ENCODE assay signal across 19 mouse cellular contexts in genomic region chr17:45850174-45850573, GRCm38 (mm10).
DNase-seq lines count a peak whose midpoint lies in the region; ATAC-seq and TF ChIP-seq lines count a peak whose summit lies in the region.
"Had no signal": no experiment of that assay in that cellular context is flagged by ENCODE, and none has a peak within 500 bp of the region (broad histone marks: within the 10 kb centered on the region; RNA-seq: fewer than 3 reads in every experiment).

No protein-coding gene starts in this region.

- no peak for TF ChIP-seq POLR2A in heart, adult 2 months (IDR thresholded peaks at IDR 0.05; ENCODE audit: insufficient read depth, low read depth, low read length)
- TF ChIP-seq POLR2A in myocyte (IDR thresholded peaks at IDR 0.05; ENCODE audit: insufficient read length, low read depth) = no peak

- intact Hi-C loops in heart, adult 2 months (cut with DNase I) = loop anchor here (5.0 kb wide), 3 partner anchors 57 to 113 kb away; no protein-coding TSS in a partner anchor

- TF ChIP-seq CTCF in heart, adult 2 months (IDR thresholded peaks at IDR 0.05) = peak; percentile 43

- peaks cover 6% of the 10 kb centered on the region; the same call in 1 of the 2 replicates for H3K9me3 ChIP-seq in heart, embryonic 10.5 days
- H3K9me3 ChIP-seq in forebrain, embryonic 11.5 days (ENCODE audit: control insufficient read depth, low read length) = no peaks in the 10 kb centered on the region

- H3K4me3 ChIP-seq in heart, adult 2 months = no peak overlapping the region
- no peak overlapping the region for H3K4me3 ChIP-seq in heart, embryonic 10.5 days
- H3K4me3 ChIP-seq in myocyte = no peak overlapping the region
- no peak overlapping the region for H3K4me3 ChIP-seq in forebrain, embryonic 11.5 days (ENCODE audit: low read depth, low read length)
- H3K4me3 ChIP-seq: forebrain, embryonic 10.5 days had no signal

- H3ac ChIP-seq in myocyte (ENCODE audit: control insufficient read depth, insufficient read length) = no peak overlapping the region

- WGBS in heart, adult 2 months = 32% methylated on average over 5 of the region's 5 CpGs
- 35% methylated on average over 5 of the region's 5 CpGs for WGBS in heart, embryonic 10.5 days
- 88% methylated on average over 5 of the region's 5 CpGs for WGBS in forebrain, embryonic 11.5 days

- no peaks in the 10 kb centered on the region for H3K27me3 ChIP-seq in heart, adult 2 months (ENCODE audit: control insufficient read depth, insufficient read depth, low read length)
- peaks cover 18% of the 10 kb centered on the region; the same call in 1 of the 2 replicates for H3K27me3 ChIP-seq in heart, embryonic 10.5 days (ENCODE audit: insufficient read depth, poor library complexity, severe bottlenecking)
- H3K27me3 ChIP-seq in myocyte (ENCODE audit: control insufficient read depth, insufficient read depth, insufficient read length) = no peaks in the 10 kb centered on the region
- H3K27me3 ChIP-seq in forebrain, embryonic 11.5 days (ENCODE audit: control insufficient read depth, insufficient read depth, low read length) = no peaks in the 10 kb centered on the region

- H3K9ac ChIP-seq in heart, adult 2 months (ENCODE audit: low read depth, low read length) = no peak overlapping the region
- H3K9ac ChIP-seq in forebrain, embryonic 11.5 days (ENCODE audit: low read length) = no peak overlapping the region

- H3K27ac ChIP-seq in heart, adult 2 months = no peak overlapping the region
- H3K27ac ChIP-seq in heart, embryonic 10.5 days = peak overlapping the region; percentile 25; the same call in 1 of the 2 replicates
- no peak overlapping the region for H3K27ac ChIP-seq in forebrain, embryonic 11.5 days (ENCODE audit: low read depth, low read length)

- peak in 1 of 2 experiments; percentile 34 for DNase-seq in heart, adult 2 months
- no peak for DNase-seq in heart, postnatal 4 days
- peak; percentile 58 for DNase-seq in adrenal gland, postnatal 10 days
- DNase-seq in heart, embryonic 10.5 days (ENCODE audit: low spot score) = no peak
- no peak for DNase-seq in forebrain, embryonic 11.5 days (ENCODE audit: low spot score)
- no peak for DNase-seq in embryo, embryonic 10 days (ENCODE audit: low spot score)
- DNase-seq: cerebellum, adult 2 months; cerebellum, postnatal 36 days; kidney, adult 18-20 months; kidney, postnatal 14 days; liver; lung, postnatal 14 days; right cerebral cortex, postnatal 25 days; thymus, adult 18-20 months had no signal

- TF ChIP-seq EP300 in heart, adult 2 months (IDR thresholded peaks at IDR 0.05; ENCODE audit: insufficient read depth, low read depth, low read length) = 0 out of 2 replicates have a peak, but pooled peaks have one; percentile 14

- peaks cover 1% of the 10 kb centered on the region; the same call in 1 of the 2 replicates for H3K4me1 ChIP-seq in heart, adult 2 months (ENCODE audit: control insufficient read depth, insufficient read depth, low read length)
- H3K4me1 ChIP-seq in heart, embryonic 10.5 days = peaks cover 31% of the 10 kb centered on the region
- peaks cover 3% of the 10 kb centered on the region for H3K4me1 ChIP-seq in forebrain, embryonic 11.5 days (replicated peaks; ENCODE audit: control insufficient read depth, insufficient read depth, low read length)

- no peaks in the 10 kb centered on the region for H3K79me2 ChIP-seq in heart, adult 2 months (replicated peaks; ENCODE audit: control insufficient read depth, insufficient read depth, low read length)
- no peaks in the 10 kb centered on the region for H3K79me2 ChIP-seq in myocyte (ENCODE audit: control insufficient read depth, insufficient read depth)

- peak overlapping the region; percentile 47 for H3K4me2 ChIP-seq in myocyte (ENCODE audit: low read depth)
- no peak overlapping the region for H3K4me2 ChIP-seq in forebrain, embryonic 11.5 days (ENCODE audit: low read depth, low read length, severe bottlenecking)

- H3K36me3 ChIP-seq in heart, adult 2 months (ENCODE audit: control insufficient read depth, insufficient read depth, low read length) = no peaks in the 10 kb centered on the region
- H3K36me3 ChIP-seq in heart, embryonic 10.5 days = no peaks in the 10 kb centered on the region
- H3K36me3 ChIP-seq in myocyte (ENCODE audit: control insufficient read depth, insufficient read depth) = no peaks in the 10 kb centered on the region
- H3K36me3 ChIP-seq in forebrain, embryonic 11.5 days (ENCODE audit: control insufficient read depth, insufficient read depth, low read length) = no peaks in the 10 kb centered on the region
- H3K36me3 ChIP-seq: forebrain, embryonic 10.5 days; G1E had no signal

- no peak for ATAC-seq in forebrain, embryonic 11.5 days (replicated peaks; ENCODE audit: low FRiP score)
- ATAC-seq: hindbrain, embryonic 16.5 days; midbrain, embryonic 16.5 days had no signal

TF ChIP-seq in myocyte, 11 proteins besides CTCF, POLR2A, EP300 and RAD21:
- TF ChIP-seq POLR2AphosphoS2 (IDR thresholded peaks at IDR 0.05; ENCODE audit: insufficient read length, low read depth) (no peak), MYOD1 (IDR thresholded peaks at IDR 0.05; ENCODE audit: control insufficient read depth in 1 of 3, insufficient read length in 2 of 3, low read depth in 2 of 3) (no peak), TCF12 (IDR thresholded peaks at IDR 0.05; ENCODE audit: insufficient read depth, poor library complexity, severe bottlenecking) (no peak), E2F4 (IDR thresholded peaks at IDR 0.05; ENCODE audit: insufficient read depth) (no peak), REST (IDR thresholded peaks at IDR 0.05; ENCODE audit: insufficient read depth, insufficient read length) (no peak), USF1 (IDR thresholded peaks at IDR 0.05; ENCODE audit: low read depth) (no peak), SRF (IDR thresholded peaks at IDR 0.05; ENCODE audit: control insufficient read depth, insufficient read length, low read depth) (no peak), MYOG (IDR thresholded peaks at IDR 0.05; ENCODE audit: control insufficient read depth in 1 of 3, insufficient read depth in 1 of 3, insufficient read length in 2 of 3, low read depth in 2 of 3) (no peak), MAX (IDR thresholded peaks at IDR 0.05; ENCODE audit: low read depth) (no peak), CEBPB (IDR thresholded peaks at IDR 0.05; ENCODE audit: insufficient read depth, poor library complexity, severe bottlenecking) (no peak), TCF3 (IDR thresholded peaks at IDR 0.05; ENCODE audit: insufficient read length, low read depth) (no peak)
TF ChIP-seq in myocyte: peak in this region for 0.
